Mouse (Mus musculus) cerebellum, adult 9-11 months (tissue): Measurements from ENCODE around the gene Eef1akmt2.

Experiments used
- DNase-seq: peaks from one replicate; pipeline ENCODE4 v3.0.0; 2022

The Eef1akmt2 gene

GRCm38 (mm10) chr7:132786011-132786410 is 66.5 kb downstream of the Eef1akmt2 start:
- no peak for DNase-seq

GRCm38 (mm10) chr7:132784101-132784500 is 68.4 kb downstream of the Eef1akmt2 start:
- no peak for DNase-seq

- DNase-seq = peak; percentile 73
Measured at GRCm38 (mm10) chr7:132781850-132782249, 70.6 kb downstream of the Eef1akmt2 start.

DNA sequence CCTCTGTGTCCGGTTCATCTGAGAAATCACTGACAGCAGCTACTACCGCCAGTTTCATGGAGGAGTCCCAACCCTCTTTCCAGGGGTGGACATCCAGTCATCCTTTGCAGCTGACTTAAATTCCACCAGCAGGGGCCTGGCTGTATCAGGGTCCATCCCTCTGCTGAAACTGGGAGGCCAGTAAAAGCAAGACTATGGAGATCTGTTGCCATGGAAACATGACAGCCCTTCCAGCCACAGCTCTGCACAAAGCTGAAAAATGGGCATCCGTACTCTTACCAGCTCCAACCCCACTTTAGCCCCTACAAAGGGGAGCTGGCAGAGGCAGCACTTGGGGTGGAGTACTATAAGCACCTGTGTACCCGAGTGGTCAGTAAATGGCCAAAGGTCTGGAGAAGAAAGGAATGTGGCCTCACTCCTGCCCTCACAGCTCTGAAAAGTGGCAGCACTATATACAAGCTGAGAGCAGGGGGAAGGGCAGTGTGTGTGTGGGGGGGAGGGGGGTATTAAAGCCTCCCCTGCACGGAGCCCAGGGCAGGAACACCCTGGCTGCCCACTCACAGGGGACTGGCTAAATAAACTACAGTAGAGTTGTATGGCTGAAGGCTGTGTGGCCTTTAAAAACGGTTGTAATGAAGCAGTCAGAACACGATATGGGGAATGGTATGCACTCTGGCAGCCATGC is 71.2 kb downstream of the Eef1akmt2 start:
- DNase-seq = no peak

DNA sequence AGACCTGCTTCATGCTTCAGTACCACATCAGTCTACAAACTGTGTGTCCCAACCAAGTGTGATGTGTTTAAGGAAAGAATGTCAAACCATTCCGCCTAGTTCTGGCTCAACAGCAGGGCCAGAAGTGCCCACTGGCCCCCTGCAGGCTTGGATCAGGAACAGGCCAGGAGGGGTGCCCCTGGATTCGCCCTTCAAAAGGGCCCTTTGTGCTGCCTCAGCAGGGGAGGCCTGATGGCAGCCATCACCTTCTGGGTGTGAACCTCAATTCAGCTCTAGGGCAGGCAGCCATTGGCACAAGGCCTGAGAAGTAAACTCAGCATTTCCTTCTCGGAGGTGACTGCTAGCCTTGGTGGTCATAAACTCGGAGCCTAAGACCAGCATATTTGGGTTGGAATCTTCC is 71.9 kb downstream of the Eef1akmt2 start:
- peak; percentile 73 for DNase-seq

- DNase-seq = no peak
Measured at GRCm38 (mm10) chr7:132778630-132779029, 73.8 kb downstream of the Eef1akmt2 start.

DNA sequence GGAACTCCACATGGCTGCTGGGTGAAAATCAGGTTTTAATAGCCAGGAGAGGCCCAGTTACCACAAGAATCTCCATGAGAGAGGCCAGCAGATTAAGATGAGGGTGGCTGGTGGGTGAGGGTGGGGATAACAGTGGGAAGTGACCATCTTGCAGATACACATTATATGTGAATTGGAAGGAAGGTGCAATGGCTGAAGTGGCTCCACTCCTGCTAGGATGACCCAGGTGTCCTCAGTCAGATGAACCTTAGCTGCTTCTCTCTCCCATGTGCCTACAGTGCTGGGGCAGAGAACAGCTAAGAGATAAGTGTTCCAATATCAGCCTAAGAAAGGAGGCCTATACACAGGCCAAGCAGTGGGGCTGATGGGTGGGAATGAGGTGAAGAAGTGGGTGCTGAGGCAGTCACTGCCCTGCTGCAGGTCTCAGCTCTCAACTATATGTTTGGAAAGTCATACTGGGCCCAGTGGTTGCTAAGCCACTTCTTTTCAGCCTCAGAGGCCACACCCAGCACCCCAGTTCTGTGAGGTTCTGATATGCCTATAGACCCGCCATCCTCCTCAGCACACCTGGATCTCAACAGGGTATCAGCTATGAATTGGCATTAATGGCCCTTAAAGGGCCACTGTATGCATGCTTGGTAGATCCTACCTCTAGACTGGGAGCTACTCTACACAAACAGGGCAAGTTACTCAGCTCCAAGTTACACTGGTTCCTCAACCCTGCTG is 74.6 kb downstream of the Eef1akmt2 start:
- DNase-seq = no peak
